Mouse (Mus musculus): ENCODE results near the gene Grk3.

Grk3 gene

DNA sequence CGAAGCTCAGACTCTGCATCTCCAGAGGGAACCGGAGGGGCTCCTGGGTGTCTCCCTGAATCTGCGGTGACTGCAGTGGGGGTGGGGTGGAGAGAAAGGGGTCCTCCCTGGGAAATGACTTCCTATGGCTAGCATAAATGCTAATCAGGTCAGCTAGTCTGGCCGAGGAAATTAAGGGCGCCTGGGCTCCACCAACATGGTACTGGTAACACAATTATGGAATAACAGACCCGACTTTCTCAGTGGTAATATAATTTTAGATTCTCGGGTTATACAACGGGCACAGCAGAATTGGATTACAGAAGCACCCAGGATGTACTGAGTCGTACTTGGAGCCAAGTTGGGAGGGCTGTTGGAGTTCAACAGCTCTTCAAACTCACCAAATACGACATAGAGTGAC is 79.0 kb downstream of the Grk3 start:
- no peak for DNase-seq (ENCODE audit: low read depth, low spot score)

DNA sequence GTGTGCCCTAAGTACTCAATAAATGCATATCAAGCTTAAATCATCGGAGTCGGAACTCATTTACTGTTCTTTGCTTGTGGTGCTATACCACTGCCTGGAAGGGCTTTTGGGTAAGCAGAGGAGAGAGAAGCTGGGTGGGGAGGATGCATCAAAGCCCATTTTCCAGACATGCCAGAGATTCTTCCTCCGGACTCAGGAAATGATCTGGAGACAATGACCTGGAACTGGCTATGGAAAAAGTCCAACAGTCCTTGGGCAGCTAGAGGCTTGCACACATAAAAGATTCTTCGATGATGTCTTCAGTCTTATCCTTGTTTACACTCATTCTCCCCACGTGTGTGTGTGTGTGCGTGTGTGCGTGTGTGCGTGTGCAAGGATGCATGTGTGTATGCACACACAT is 80.2 kb downstream of the Grk3 start:
- no peak for DNase-seq (ENCODE audit: low read depth, low spot score)

DNA sequence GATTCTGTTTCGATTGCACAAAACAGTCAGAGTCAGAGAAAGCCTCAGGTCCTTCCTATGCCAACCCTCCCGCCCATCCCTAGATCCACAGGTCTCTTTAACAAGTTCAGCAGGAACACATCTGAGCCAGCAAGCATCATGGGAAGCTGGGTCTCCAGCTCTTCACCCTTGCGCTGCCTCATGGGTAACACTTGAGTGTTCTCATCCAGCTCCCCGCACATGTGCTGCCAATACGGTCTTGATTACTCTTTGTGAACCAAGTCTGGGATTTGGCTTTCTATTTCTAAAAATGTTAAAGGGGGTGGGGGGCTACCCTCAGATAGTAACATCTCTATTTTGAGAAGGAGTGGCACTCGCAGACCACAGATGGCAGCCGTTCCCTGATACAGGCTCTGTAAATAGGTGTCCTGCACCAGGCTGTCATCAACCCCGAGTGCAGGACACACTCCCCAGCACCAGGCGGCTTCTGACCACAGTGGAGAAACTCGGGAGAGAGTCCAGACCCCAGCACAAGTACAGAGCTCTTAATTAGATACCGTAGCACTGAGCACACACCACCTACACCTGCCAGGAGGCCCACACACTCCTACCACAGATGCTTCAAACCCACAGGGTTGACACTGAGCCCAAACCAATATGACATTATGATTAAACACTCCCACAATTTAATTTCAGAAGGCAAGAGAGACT is 82.6 kb downstream of the Grk3 start:
- DNase-seq (ENCODE audit: low read depth, low spot score), result no peak

DNA sequence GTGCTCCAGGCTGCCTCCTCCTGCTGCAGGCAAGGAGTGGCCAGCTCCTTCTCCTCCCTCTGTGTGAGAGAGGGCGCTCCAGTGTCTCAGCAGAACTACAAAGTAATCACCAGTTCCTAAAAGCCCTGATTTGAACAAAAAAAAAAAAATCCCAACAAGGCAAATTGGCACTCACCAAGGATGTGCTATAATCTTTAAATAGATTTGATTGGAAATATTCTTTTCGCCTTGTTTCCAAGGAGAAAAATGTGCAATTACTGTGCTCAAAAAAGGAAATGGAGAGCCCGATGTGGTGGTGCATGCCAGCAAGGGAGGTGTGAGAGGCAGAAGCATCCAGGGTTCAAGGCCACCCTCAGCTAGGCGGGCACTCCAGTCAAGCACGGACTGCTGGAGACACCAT is 83.7 kb downstream of the Grk3 start:
- DNase-seq (ENCODE audit: low read depth, low spot score), result no peak

DNA sequence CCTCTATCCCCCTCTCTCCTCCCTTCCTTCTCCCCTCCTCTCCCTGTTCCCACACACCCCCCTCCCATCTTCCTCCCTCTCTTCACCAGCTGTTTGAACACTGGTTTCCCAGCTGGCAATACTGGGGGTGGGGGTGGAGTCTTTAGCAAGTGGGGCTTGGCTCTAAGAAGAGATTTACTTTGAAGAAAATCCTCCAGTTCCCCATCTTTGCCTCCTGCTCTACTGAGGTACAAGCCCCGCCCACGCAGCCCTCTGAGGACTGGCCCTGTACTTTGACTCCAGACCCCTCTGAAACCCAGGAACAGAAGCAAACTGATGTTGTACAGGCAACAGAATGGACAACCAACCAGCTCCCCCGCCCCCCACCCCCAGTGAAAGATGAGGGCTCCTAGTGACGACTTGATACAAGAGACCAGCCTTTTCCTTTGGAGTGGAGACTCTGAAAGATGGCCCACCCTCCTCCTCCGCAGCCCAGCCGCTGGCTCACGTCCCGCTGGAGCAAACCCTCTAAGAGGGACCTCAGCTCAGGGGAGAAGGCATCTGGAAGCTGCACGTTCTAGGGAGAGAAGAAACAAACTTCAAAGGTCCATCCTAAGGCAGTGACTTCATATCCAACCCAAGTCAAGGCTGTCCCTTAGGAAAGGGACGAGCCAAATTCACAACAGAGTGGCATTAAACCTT is 87.2 kb downstream of the Grk3 start:
- no peak for DNase-seq (ENCODE audit: low read depth, low spot score)

DNA sequence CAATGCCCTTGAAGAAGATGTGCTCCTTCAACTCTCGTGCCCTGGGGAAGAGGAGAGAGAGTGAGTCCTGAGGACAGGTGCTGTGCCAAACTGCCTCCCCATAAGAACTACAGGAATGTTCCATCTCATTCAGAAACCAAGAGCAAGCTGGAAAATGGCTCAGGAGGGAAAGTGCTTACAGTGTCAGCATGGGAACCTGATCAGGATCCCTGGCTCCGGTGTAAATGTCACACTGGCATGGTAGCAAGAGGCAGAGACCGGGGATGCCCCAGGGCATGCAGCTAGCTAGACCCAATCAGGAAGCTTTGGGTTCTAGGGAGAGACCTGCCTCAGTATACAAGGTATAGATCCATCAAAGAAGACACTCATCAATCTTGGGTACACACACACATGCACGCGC is 90.2 kb downstream of the Grk3 start:
- no peak for DNase-seq (ENCODE audit: low read depth, low spot score)

DNA sequence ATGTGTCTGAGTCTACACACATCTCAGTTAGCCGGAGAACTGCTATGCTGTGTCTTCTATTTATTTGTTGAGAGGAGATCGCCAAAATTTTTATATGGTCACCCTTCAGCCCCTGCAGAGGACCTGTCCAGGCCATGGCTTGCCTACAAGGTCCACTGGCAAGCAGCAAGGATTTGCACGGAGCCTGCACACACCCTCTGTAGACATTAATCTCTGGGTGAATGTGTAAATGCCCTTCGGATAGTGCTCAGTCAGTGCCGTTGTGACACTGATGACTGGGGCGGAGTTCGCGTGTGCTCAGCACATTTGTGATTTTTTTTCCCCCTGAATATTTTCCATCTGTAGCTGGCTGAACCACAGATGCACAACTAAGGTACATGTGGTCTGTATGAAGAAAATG is 90.8 kb downstream of the Grk3 start:
- DNase-seq (ENCODE audit: low read depth, low spot score), result no peak

DNA sequence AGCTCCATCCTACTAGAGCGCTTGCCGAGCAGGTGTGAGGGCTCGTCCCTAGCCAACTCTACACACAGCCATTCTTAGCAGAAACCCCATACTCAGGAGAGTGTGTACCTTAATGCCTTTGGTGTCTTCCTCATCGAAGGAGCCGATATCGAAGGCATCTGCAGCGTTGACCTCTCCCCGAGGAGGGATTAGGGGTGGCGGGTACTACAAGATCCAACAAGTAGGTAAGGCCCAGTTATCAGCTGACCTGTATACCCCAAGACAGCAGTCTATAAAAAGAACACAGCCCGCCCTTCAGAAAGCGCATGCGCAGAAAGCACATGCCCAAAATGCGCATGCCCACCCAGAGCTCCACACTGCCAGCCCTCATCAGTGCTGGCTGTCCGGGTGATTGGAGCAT is 91.8 kb downstream of the Grk3 start:
- no peak for DNase-seq (ENCODE audit: low read depth, low spot score)

DNA sequence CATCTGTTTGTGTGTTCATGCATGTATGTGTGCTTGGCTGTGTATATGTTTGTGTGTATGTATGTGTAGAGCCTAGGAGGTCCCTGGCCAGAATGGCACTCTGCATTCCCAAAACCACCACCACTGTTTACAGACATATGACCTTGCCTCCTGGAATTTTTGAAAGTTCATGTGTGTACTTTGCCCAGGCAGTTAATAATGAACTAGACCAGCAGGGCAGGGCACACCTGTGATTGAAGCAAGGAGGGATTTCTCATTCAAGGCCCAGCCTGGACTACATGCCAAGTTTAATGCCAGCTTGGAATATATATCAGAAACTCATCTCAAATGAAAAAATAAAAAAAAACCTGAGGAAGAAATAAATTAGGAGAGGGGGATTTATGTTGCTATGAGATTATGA is 93.7 kb downstream of the Grk3 start:
- DNase-seq (ENCODE audit: low read depth, low spot score), result no peak

DNA sequence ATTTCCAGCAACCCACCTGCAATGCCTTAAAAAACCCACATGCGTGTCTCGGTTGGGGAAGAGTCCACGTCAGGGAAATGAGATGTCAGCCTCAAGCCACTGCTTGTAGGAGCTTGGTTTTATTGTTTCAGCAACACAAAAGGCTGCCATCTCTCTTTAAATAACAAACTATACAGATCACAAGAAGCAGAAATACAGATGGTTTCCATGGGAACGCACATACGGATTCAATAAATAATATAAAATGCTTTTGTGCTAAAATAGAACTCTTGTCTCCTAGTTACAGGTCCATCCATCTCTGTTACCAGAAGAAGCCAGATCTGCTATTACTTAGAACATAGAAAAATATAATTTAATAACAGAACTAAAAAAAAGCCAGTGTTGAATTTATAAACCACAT is 105.2 kb downstream of the Grk3 start:
- no peak for DNase-seq (ENCODE audit: low read depth, low spot score)

DNA sequence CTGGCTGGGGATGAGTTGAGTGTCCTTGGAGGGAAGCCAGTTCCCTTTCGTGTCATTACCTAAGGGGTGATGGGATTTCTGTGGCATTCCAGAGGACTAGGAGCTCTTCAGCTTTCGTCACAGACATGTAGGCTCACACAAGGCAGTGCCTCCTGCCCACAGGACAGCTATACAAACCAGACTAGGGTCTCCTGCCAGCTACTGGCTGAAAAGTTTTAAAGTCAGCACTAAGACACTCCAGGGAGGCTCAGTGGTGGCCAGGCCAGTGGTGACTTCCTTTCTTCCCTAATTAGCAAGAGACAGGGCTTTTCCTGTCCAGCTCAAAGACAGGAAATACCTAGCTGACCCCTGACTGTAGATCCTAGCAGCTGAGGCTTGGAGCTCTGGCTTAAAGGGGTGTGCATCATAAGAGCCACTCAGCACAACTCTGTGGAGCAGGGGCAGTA is 107.4 kb downstream of the Grk3 start:
- no peak for DNase-seq (ENCODE audit: low read depth, low spot score)

DNA sequence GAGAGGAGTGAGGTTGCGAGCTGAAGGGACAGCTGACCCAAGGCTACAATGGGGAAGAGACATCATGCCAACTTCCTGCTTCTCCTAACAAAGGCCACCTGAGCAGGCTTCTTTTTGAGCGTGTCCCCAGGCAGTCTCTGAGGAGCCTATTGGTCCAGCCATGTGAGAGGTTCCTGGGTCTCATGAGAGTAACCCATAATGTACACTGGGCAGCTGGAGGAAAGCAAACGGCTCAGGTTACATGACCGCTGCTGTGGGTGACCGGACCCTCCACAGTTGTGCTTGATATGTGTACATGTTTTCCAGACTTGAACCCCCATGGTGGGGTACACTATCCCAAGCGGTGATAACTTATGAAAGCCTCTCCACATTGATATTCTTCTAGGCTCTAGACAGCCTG is 108.1 kb downstream of the Grk3 start:
- DNase-seq (ENCODE audit: low read depth, low spot score), result no peak

DNA sequence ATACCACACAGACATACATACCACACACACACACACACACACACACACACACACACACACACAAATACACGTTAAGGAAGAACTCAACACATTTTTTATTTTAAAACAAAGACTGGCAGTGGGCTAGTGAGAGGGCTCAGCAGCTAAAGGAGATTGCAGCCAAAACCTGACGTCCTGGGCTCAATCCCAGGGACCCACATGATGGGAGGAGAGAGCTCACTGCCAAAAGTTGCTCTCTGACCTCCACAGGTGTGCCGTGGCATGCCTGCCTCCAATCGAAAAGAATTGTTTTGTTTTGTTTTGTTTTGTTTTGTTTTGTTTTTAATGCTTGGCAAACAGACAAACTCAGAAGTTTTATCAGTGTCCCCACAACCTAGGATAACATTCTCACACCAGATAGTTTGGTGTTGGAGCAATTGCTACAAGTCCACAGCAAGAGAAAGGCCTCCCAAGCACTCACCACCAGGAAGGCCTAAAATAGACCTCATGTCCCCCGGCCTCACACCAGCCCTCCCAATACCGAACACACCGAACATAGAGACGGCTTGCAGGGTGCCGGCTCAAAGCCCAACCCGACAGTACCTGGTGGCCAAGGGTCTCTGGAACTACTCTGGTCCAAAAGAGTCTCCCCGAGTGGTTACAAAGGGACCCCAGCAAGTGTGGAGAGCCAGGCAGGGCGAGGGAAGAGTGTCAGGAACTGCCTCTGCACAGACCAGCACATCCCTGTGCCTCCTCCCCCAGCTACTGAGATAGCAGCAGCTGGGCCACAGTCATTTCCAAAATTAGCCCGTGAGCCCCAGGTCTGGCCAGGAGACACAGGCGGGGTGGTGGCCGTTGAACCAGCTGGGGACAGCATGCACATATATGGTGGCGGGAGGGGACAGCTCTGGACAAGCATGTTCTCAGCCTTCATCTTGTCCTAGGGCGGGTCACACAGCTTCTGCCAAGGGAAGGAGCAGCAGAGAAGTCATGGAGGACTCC is 119.6 kb downstream of the Grk3 start, which contains the start of gene Myo18b:
TSS of gene Myo18b (minus strand) at position 689 of the 981 bp plus-strand sequence.
- no peak for DNase-seq (ENCODE audit: low read depth, low spot score)

DNA sequence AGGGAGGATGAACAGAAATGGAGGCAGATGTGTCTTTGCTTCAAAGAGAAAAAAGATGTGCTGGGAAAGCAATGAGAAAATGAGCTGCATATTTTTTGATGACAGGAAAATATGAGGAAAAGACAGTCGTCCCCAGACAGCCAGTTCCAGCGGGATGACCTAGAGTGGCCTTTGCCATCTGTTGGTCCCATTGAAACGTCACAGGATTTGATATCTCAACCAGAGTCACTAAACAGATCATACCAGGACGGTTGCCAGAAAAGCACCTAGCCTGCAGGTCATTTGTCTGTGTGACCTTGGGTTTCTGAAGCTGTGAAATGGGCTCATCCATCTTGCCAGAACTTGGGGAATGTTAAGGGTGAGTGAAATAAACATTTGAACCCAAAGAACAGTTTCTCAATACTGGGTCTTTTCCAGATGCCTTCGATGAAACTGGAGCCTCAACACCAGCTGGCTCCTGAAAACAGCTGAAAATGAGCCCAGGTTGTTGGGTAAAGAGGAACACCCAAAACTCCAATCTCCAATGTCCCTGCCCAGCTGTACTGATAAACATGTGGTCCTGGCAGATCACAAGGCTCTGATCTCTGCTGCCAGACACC is 122.0 kb downstream of the Grk3 start:
- DNase-seq (ENCODE audit: low read depth, low spot score), result no peak

DNA sequence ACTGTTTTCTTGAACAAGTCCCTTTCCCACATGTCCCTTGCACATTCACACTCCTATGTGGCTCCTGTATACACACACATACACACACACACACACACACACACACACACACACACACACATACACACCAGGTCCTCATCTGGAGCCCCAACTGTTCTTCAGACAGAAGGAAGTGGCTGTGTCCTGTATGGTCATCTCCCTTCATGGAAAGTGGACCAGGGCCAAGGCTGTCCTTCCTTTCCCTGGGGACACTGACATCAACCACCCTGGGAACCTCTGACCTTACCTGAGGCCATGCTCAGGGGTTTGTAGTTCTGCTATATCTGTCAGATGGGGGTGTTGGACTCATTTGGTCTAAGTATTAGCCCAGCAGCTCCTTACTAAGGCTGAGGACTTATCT is 123.2 kb downstream of the Grk3 start:
- DNase-seq (ENCODE audit: low read depth, low spot score), result no peak

DNA sequence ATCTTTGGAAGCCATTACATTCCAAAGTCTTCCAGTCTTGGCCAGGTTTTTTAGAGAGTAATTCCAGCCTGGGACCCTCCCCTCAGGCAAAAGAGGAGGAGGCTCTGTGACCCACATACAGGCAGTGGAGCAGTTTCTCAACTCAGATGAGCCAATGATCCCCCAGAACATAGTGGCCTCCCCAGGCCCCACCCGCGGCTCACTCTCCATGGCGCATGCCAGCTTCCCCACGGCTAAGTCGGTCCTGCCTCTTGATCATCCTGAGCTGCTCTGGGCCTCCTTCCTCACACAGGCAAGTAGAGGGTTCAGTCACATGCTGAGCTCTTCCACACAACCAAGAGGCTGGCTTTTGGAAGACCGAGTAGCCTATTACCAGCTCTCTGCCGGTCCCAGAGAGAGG is 126.9 kb downstream of the Grk3 start:
- DNase-seq (ENCODE audit: low read depth, low spot score), result no peak

DNA sequence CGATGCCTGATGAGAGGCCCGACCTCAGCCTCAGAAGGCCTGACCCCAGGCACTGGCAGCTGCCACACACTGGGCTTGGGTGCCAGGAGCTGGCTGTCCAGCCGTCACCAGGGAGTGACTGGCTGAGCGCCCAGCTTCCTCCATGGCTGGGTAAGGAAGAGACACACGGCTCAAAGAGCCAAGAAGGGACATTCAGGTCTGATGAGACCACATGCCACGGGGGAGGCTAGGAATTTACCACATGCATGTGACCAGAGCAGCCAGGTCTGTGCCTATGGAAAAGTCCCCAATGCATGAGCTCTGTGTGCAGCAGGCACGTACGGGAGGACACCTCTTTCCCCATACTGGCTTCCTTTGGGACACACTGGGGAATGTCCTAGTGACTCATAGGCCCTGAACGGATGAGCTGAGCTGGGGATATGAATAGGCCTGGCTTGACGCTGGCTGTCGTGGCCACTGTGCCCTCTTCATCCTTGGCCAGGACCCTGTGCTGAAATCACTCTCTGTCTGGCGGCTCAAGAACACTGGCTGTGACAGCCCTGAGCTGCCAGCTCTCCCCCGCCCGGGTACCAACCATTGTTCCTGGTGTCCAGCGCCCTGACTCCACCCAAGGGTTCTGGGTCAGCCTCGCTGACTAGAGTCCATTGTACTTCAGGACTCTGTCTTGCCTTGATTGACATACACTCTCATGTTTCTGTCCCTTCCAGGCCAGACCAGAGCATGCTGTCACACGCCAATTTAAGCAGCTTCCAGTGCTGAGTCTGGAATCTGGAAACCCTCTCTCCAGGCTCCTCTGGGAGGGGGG is 128.7 kb downstream of the Grk3 start:
- no peak for DNase-seq (ENCODE audit: low read depth, low spot score)

DNA sequence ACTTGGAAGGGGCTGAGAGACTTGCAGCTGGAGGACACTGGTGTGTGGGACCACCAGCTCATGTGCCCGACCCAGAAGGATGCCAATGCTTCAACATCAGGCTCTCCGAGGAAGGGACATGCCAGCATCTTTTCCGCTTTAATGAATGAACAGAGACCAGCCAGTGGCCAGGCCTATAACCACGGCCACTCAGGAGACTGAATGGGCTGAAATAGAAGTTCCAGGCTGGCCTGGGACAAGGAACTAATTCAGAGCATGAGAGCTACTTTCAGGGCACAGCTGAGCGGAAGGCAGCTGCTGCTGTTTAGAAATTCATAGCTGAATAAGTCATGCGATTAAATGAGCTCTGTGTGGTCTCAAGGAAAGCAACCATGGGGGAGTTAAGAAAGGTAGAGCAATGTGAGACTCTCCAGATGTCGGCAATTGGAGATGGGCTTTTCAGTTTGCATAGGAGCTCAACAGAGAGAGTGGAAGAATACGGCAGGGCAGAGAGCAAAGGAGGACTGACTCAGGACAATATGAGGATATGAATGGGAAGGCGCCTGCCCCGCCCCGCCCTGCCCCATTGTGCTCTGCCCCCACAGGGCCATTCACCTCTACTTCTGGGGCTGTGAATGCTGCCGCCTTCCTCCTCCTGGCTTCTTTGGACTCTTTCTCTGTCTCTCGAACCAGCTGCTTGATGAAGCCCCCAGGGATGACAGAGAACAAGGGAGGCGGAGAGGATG is 138.0 kb downstream of the Grk3 start:
- DNase-seq (ENCODE audit: low read depth, low spot score), result no peak

DNA sequence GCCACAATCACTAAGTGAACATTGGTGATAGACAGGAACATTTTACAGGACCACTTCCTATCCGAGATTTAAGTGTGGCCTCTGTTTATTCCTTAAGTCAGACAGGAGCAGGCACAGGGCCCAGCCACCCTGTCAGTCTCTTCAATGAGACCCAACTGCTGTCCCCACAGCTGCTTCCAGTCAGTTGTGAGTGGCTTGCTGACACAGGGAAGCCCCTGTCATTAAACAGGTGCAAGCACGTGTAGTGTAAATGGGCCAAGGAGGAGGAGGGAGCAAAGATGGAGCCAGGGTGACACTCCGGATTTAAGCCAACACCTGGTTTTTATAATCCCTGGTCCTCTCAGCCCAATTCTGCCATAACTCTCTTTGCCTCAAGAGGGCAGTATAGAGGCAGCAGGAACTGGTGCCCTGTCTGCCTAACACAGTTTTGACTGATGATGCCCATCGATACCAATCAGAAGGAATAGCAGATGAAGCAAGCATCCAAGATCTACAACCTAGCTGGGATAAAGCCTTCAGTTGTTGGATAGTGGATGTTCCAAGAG is 138.7 kb downstream of the Grk3 start:
- DNase-seq (ENCODE audit: low read depth, low spot score), result no peak

DNA sequence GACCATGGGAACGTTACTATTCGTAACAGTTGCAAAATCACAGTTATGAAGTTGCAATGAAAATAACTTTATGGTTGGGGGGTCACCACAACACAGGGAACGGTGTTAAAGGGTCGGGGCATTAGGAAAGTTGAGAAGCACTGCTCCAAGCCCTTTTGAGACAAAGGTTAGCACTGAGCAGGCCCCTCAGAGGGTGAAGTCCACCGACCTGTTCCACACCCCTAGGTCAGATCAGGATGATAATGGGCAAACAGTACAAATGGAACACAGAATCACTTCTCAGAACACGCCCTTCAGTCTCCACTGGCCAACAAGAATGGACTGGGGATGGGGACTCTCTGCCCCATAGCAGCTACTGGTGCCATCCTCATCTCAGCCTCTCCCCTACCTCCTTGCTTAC is 142.6 kb downstream of the Grk3 start:
- DNase-seq (ENCODE audit: low read depth, low spot score), result no peak

All from WW6 (cell line).